Mouse (Mus musculus): ENCODE results near the gene L1td1. TPM values are rescaled to one million over a fixed set of nuclear protein-coding genes. Genes with fewer than 3 reads are reported as not detected.

Gene L1td1
- total RNA-seq (2014; rRNA removed), result not detected in 2 replicates
- 0.05 TPM in 1 of 2 replicates, not detected in the other for polyA plus RNA-seq (2015; fragmentation: Nextera tagmentation; extraction: Ambion mirVana)

GRCm38 (mm10) chr4:98726590-98727237, at the start of gene L1td1:
L1td1 (plus strand) TSS chr4:98726734.
- Histone ChIP-seq H3K36me3 (ENCODE audit: insufficient read depth) (no peaks in the 10 kb centered on the region), H3K9me3 (ENCODE audit: low read length) (no peaks in the 10 kb centered on the region), H3K4me1 (ENCODE audit: insufficient read depth) (no peaks in the 10 kb centered on the region), H3K27me3 (ENCODE audit: insufficient read depth, low read length) (peaks cover 13% of the 10 kb centered on the region), H3K9ac (no peak within 1 kb of the TSS), H3K4me2 (ENCODE audit: low read depth) (peak within 1 kb of the TSS; percentile 37), H3K4me3 (ENCODE audit: low read depth, low read length) (peak within 1 kb of the TSS; percentile 16; the same call in 1 of the 2 replicates), H3K27ac (ENCODE audit: low read depth, low read length) (no peak within 1 kb of the TSS)
- WGBS, result 5% methylated on average over 29 of the region's 29 CpGs
- DNase-seq (no peak), ATAC-seq (0 out of 2 replicates have a peak, but pooled peaks have one; percentile 12)
- no peak for TF ChIP-seq CTCF (IDR thresholded peaks at IDR 0.05; ENCODE audit: low read depth)

DNA sequence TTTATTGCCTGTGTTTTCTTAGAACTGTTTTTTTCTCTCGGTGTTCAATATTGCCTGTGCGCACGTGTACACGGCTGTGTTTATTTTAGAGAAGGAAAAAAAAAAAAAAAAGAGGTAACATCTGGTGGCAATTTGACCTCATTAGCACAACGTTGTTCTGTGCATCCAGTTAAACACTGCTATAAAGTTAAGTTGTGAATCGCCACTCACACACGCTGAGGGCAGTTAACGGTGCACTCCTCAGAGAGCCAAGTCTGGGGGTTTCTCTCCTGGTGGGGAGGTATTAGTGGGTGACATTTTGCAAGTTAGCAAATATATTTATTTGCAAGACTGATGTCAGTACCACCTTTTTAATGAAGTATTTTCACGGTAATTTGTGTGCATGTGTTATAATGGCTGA, 49.0 kb upstream of the L1td1 start:
- Histone ChIP-seq H3K9ac (no peak overlapping the region), H3K36me3 (ENCODE audit: insufficient read depth) (no peaks in the 10 kb centered on the region), H3K27ac (ENCODE audit: low read depth, low read length) (no peak overlapping the region), H3K27me3 (ENCODE audit: insufficient read depth, low read length) (no peaks in the 10 kb centered on the region), H3K9me3 (ENCODE audit: low read length) (no peaks in the 10 kb centered on the region), H3K4me2 (ENCODE audit: low read depth) (no peak overlapping the region), H3K4me1 (ENCODE audit: insufficient read depth) (no peaks in the 10 kb centered on the region), H3K4me3 (ENCODE audit: low read depth, low read length) (no peak overlapping the region)
- DNase-seq (no peak), ATAC-seq (no peak)
- no peak for TF ChIP-seq CTCF (IDR thresholded peaks at IDR 0.05; ENCODE audit: low read depth)
- 52% methylated on average over 9 of the region's 9 CpGs for WGBS

DNA sequence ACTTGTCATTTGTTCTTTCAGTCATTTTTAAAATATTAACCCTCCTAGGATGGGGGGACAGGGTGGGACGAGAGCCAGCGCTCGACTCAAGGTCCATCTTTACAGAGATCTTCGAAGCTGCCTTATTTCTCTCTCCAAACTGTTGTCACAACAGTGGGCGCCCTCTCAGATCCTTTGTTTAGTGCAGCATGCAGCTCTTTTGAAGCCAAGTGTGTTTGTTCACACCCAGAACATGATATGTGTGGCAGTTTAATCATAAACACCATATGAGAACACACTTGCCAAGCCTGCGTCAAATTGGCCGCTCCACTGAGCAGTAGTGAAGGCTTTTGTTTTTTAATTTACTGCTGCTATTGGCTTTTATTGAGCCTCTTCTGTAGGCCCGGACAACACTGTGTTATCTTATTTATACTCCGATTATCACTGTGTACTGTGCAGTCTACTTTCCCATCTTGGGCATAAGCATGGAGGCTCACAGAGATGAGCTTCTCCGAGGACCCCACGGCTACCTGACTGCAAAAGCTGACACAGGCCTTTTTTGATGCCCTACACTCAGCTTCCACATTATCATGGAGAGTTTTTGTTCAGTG, 39.8 kb upstream of the L1td1 start:
- Histone ChIP-seq H3K27me3 (ENCODE audit: insufficient read depth, low read length) (no peaks in the 10 kb centered on the region; the same call in 1 of the 2 replicates), H3K4me1 (ENCODE audit: insufficient read depth) (no peaks in the 10 kb centered on the region), H3K9me3 (ENCODE audit: low read length) (no peaks in the 10 kb centered on the region), H3K36me3 (ENCODE audit: insufficient read depth) (no peaks in the 10 kb centered on the region), H3K9ac (no peak overlapping the region), H3K4me3 (ENCODE audit: low read depth, low read length) (no peak overlapping the region), H3K4me2 (ENCODE audit: low read depth) (no peak overlapping the region), H3K27ac (ENCODE audit: low read depth, low read length) (no peak overlapping the region)
- ATAC-seq, result peak; percentile 89
- peak; percentile 81 for DNase-seq
- 45% methylated on average over 11 of the region's 11 CpGs for WGBS
- no peak for TF ChIP-seq CTCF (IDR thresholded peaks at IDR 0.05; ENCODE audit: low read depth)

DNA sequence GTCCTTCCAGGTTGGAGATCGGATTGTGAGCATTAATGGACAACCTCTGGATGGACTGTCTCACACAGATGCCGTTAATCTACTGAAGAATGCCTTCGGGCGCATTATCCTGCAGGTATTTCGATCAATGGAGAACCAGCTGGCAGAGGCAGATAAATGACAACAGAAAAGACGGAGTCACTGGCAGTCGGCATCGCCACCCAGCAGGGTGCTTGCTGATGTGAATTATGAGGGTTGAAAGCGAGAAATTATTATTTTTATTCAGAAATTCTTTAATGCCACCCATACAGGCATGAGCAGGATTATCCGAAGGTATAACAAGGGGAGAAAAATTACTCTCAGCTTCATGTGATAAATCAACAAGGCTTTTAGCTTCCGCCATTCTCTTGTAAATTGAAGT, 38.4 kb upstream of the L1td1 start:
- H3K4me3 ChIP-seq (ENCODE audit: low read depth, low read length), result no peak overlapping the region
- DNase-seq, result no peak
- H3K4me2 ChIP-seq (ENCODE audit: low read depth), result no peak overlapping the region
- H3K4me1 ChIP-seq (ENCODE audit: insufficient read depth), result no peaks in the 10 kb centered on the region
- no peak overlapping the region for H3K9ac ChIP-seq
- H3K36me3 ChIP-seq (ENCODE audit: insufficient read depth), result no peaks in the 10 kb centered on the region
- H3K27me3 ChIP-seq (ENCODE audit: insufficient read depth, low read length), result no peaks in the 10 kb centered on the region; the same call in none of the 2 replicates
- ATAC-seq, result no peak
- H3K27ac ChIP-seq (ENCODE audit: low read depth, low read length), result no peak overlapping the region
- WGBS, result 56% methylated on average over 11 of the region's 11 CpGs
- no peaks in the 10 kb centered on the region for H3K9me3 ChIP-seq (ENCODE audit: low read length)
- TF ChIP-seq CTCF (IDR thresholded peaks at IDR 0.05; ENCODE audit: low read depth), result no peak

DNA sequence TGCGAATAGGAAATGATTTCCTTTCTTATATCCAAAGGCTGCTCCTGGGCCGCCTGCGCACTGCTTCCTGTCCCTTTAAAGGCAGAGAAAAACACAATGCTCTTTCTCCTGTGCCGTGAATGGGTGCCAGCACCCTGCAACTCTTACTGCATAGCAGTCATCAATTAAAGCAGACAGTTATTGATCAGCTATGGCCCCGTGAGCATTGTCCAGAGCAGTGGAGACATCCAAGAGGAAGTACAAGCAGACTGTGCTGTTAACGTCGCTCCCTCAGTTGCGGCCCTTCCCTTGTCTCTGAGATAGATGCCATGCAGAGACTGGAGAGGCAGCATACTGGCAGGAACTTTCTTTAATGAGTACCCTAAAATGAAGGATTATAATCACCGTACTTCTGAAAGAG, 38.0 kb upstream of the L1td1 start:
- no peak for TF ChIP-seq CTCF (IDR thresholded peaks at IDR 0.05; ENCODE audit: low read depth)
- Histone ChIP-seq H3K9ac (no peak overlapping the region), H3K4me2 (ENCODE audit: low read depth) (no peak overlapping the region), H3K4me3 (ENCODE audit: low read depth, low read length) (no peak overlapping the region), H3K9me3 (ENCODE audit: low read length) (no peaks in the 10 kb centered on the region), H3K36me3 (ENCODE audit: insufficient read depth) (no peaks in the 10 kb centered on the region), H3K4me1 (ENCODE audit: insufficient read depth) (no peaks in the 10 kb centered on the region), H3K27me3 (ENCODE audit: insufficient read depth, low read length) (no peaks in the 10 kb centered on the region; the same call in none of the 2 replicates), H3K27ac (ENCODE audit: low read depth, low read length) (no peak overlapping the region)
- no peak for DNase-seq
- no peak for ATAC-seq
- 74% methylated on average over 9 of the region's 9 CpGs for WGBS

- DNase-seq (no peak), ATAC-seq (no peak)
- Histone ChIP-seq H3K4me2 (ENCODE audit: low read depth) (no peak overlapping the region), H3K27me3 (ENCODE audit: insufficient read depth, low read length) (no peaks in the 10 kb centered on the region; the same call in none of the 2 replicates), H3K4me1 (ENCODE audit: insufficient read depth) (no peaks in the 10 kb centered on the region), H3K9ac (no peak overlapping the region), H3K36me3 (ENCODE audit: insufficient read depth) (no peaks in the 10 kb centered on the region), H3K27ac (ENCODE audit: low read depth, low read length) (no peak overlapping the region), H3K4me3 (ENCODE audit: low read depth, low read length) (no peak overlapping the region), H3K9me3 (ENCODE audit: low read length) (no peaks in the 10 kb centered on the region)
- WGBS, result 94% methylated on average over 1 of the region's 1 CpGs
- no peak for TF ChIP-seq CTCF (IDR thresholded peaks at IDR 0.05; ENCODE audit: low read depth)
Observed at GRCm38 (mm10) chr4:98689988-98690387, 36.5 kb upstream of the L1td1 start.

DNA sequence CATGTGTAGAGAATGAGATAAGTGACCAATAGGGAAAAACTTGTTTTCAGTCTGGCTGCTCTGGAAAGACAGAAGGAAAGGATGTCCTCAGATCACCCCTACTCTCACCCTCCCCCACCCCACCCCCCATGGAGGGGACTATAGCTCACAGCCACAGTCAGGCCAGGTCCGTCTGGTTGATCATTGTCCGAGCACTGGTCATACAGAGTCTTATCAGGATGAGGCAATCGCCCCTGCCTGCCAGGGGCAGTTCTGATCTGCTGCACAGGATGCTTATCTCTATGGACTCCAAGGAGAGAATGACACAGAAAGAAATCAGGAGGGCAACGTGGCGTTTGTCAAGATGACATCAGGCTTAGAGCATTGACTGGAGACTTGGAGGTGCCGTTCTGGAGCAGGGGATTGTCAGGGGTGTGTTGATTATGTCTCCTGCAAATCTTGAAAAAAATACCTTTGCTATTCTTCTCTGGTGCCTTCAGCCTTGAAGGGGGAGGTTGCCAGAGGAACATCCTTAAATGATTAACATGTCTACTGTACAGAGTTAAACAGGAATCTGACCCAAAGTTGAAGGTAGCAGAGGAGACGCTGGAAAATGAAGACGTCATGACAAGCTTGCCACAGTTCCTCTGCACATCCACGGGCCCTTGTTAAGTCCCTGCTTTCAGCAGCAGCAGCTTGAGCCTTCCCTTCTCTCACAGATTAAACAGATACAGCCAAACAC, 32.9 kb upstream of the L1td1 start:
- ATAC-seq (no peak), DNase-seq (no peak)
- no peak overlapping the region for H3K4me3 ChIP-seq (ENCODE audit: low read depth, low read length)

More for the DNA sequence above, 32.9 kb upstream of the L1td1 start:
- no peaks in the 10 kb centered on the region for H3K9me3 ChIP-seq (ENCODE audit: low read length)
- H3K4me2 ChIP-seq (ENCODE audit: low read depth), result no peak overlapping the region
- H3K36me3 ChIP-seq (ENCODE audit: insufficient read depth), result no peaks in the 10 kb centered on the region
- H3K27ac ChIP-seq (ENCODE audit: low read depth, low read length), result no peak overlapping the region
- no peak for TF ChIP-seq CTCF (IDR thresholded peaks at IDR 0.05; ENCODE audit: low read depth)
- H3K9ac ChIP-seq, result no peak overlapping the region
- no peaks in the 10 kb centered on the region; the same call in 1 of the 2 replicates for H3K27me3 ChIP-seq (ENCODE audit: insufficient read depth, low read length)
- WGBS, result 85% methylated on average over 9 of the region's 9 CpGs
- H3K4me1 ChIP-seq (ENCODE audit: insufficient read depth), result no peaks in the 10 kb centered on the region

Measured in forebrain, postnatal 0 days (tissue).